Mouse (Mus musculus) CH12F3 (cell line): ENCODE results near the gene Zfp658.

Experiments
- in situ Hi-C: fragments of 300-500 bp; cut with MboI; formaldehyde crosslinking; loops from 2 replicates; pipeline ENCODE4 v1.14.3; 2020; ENCODE audit warnings: low sequenced_read_pairs

Gene Zfp658

DNA sequence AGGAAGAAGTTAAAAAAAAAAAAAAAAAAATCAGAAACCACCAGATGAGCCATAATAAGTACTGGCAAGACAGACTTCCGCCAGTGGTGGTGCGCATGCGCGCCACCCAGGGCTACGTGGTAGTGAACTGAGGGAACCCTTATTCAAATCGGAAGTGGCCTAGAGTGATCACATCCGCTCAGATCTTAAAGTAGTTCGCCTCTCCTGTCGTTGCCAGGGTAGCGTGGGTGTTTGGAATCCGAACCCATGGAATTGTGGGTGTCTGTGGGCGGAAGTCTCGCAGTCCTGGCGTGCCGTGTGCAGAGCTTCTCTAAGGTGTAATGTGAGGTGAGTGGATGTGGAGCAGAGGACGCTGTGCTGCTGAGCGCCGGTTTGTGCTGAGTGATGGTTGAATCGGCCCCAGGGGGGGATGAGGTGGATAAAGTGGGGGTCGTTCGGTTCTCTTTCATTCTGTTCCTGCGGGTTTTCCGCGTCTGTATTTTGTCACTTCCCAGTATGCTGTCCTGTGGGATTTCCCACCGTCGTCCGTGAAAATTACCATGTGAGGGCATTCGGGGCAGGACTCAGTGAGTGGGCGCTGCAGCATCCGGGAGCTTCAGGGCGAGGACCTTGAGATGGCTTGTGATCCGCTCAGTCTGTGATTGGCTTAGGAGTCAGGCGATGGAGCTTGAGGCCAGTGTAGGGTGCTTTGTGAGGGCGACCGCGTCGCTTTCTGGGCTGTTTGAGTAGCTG is 17.6 kb downstream of the Zfp658 start, which contains the start of gene Zfp719:
TSS of gene Zfp719 (plus strand) at position 171 of the 732 bp plus-strand sequence.
- in situ Hi-C loops = no loop called here

- in situ Hi-C loops = no loop called here
Observed at GRCm38 (mm10) chr7:43580526-43580925, 18.5 kb downstream of the Zfp658 start.

DNA sequence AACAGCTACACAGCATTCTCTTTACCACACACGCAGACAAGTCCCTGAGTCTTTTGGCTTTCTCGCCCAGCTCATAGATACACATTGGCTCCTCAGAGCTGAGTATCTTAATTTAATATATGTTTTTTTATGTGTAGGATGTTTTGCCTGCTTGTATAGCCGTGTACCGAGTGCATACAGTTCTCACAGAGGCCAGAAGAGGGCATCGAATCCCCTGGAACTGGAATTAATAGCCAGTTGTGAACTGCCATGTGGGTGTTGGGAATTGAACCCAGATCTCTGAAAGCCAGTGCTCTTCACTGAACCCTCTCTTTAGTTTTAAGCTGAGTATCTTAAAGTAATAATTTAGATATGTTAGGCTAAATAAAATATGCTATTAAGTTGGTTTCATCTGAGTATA is 22.7 kb downstream of the Zfp658 start:
- in situ Hi-C loops = no loop called here

- in situ Hi-C loops = no loop called here
Observed at GRCm38 (mm10) chr7:43601884-43602283, 39.8 kb downstream of the Zfp658 start.

DNA sequence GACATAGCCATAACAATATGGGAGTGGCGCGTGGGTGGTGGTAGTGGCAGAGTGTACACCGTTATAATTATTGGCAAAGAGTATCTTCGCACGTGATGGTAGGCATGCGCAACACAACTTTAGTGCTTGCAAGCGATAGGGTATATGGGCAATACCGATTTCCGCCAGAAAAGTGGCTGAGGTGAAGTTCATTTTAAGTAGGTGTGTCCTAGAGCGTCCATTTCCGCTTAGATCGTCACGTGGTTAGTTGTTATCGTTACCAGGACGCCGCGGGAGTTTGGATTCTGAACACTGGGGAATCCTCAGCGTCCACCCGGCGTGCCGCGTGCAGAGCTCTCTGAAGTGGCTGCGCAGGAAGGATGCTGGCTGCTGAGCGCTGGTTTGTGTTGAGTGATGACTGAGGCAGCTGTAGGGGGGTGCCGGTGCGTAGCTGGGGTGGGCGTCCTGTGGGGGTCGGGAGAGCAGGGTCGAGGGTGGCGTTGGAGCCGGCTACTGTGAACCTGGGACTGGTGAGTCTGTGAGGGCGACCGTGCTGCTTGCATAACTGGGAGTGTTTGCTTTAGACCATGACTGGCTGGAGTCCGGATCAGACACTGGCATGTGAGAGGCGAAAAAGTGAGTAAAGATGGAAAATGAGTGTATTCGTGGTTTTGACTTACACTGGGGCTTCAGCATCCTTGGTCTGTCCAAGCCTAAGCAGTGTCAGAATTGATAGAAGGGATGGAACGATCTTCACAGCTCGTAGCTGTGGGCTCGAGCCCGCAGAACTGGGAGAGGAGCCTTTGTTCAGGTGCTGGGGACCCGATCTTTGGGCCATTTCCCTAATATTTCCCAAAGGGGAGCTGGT is 45.1 kb downstream of the Zfp658 start, which contains the start of gene Zfp819:
TSS of gene Zfp819 (plus strand) at position 274 of the 847 bp plus-strand sequence.
- in situ Hi-C loops = no loop called here

- in situ Hi-C loops = no loop called here
Observed at GRCm38 (mm10) chr7:43607743-43608287, 45.8 kb downstream of the Zfp658 start.

- in situ Hi-C loops = no loop called here
Observed at GRCm38 (mm10) chr7:43608316-43608824, 46.3 kb downstream of the Zfp658 start.

GRCm38 (mm10) chr7:43613816-43614551 is 51.9 kb downstream of the Zfp658 start:
- in situ Hi-C loops = no loop called here

- in situ Hi-C loops = no loop called here
Observed at GRCm38 (mm10) chr7:43622927-43623326, 60.9 kb downstream of the Zfp658 start.

- in situ Hi-C loops = no loop called here
Observed at GRCm38 (mm10) chr7:43623819-43624218, 61.8 kb downstream of the Zfp658 start.
